Mouse (Mus musculus): ENCODE data around the gene Znrf3.

Gene Znrf3

GRCm38 (mm10) chr11:5314796-5315195 is 129.9 kb downstream of the Znrf3 start:
- peak; percentile 95 to 98 for DNase-seq

- DNase-seq: peak in 1 of 2 experiments; percentile 51
Measured at GRCm38 (mm10) chr11:5314330-5314741, 130.3 kb downstream of the Znrf3 start.

- no peak for DNase-seq
Measured at GRCm38 (mm10) chr11:5307024-5307905, 137.4 kb downstream of the Znrf3 start.

- DNase-seq: no peak
Measured at GRCm38 (mm10) chr11:5306017-5306416, 138.6 kb downstream of the Znrf3 start.

- DNase-seq: no peak
Measured at GRCm38 (mm10) chr11:5304526-5304925, 140.1 kb downstream of the Znrf3 start.

- no peak for DNase-seq
Measured at GRCm38 (mm10) chr11:5298007-5298372, 146.7 kb downstream of the Znrf3 start.

GRCm38 (mm10) chr11:5297148-5298006 is 147.3 kb downstream of the Znrf3 start:
- DNase-seq: peak; percentile 29 to 40

- no peak for DNase-seq
Measured at GRCm38 (mm10) chr11:5296576-5297115, 148.0 kb downstream of the Znrf3 start.

GRCm38 (mm10) chr11:5294805-5295204 is 149.8 kb downstream of the Znrf3 start:
- DNase-seq: no peak

- peak; percentile 75 to 86 for DNase-seq
Measured at GRCm38 (mm10) chr11:5290691-5291090, 154.0 kb downstream of the Znrf3 start.

- no peak for DNase-seq
Measured at GRCm38 (mm10) chr11:5289826-5290580, 154.6 kb downstream of the Znrf3 start.

- DNase-seq: no peak
Measured at GRCm38 (mm10) chr11:5283987-5284386, 160.7 kb downstream of the Znrf3 start.

- DNase-seq: no peak
Measured at GRCm38 (mm10) chr11:5280932-5281331, 163.7 kb downstream of the Znrf3 start.

- no peak for DNase-seq
Measured at GRCm38 (mm10) chr11:5278463-5278862, 166.2 kb downstream of the Znrf3 start.

GRCm38 (mm10) chr11:5277307-5277971 is 167.2 kb downstream of the Znrf3 start:
- no peak for DNase-seq

GRCm38 (mm10) chr11:5275216-5275615 is 169.4 kb downstream of the Znrf3 start:
- DNase-seq: no peak

GRCm38 (mm10) chr11:5272536-5273234 is 172.0 kb downstream of the Znrf3 start:
- no peak for DNase-seq

GRCm38 (mm10) chr11:5272066-5272360 is 172.6 kb downstream of the Znrf3 start:
- no peak for DNase-seq

GRCm38 (mm10) chr11:5271274-5272065 is 173.2 kb downstream of the Znrf3 start:
- DNase-seq: no peak

GRCm38 (mm10) chr11:5269846-5270461 is 174.7 kb downstream of the Znrf3 start:
- no peak for DNase-seq

Measured in cerebellum, postnatal 36 days (tissue).